16 mouse cellular contexts compared by ENCODE assay signal in genomic region chr11:109475717-109476116, GRCm38 (mm10). TPM values are rescaled to one million over a fixed set of nuclear protein-coding genes. Genes with fewer than 3 reads are reported as not detected.
DNase-seq lines count a peak whose midpoint lies in the region; ATAC-seq lines count a peak whose summit lies in the region.
"Had no signal": no experiment of that assay in that cellular context is flagged by ENCODE, and none has a peak within 500 bp of the region (broad histone marks: within the 10 kb centered on the region; RNA-seq: fewer than 3 reads in every experiment).

No protein-coding gene starts in this region.

- H3K4me3 ChIP-seq in hindbrain, embryonic 11.5 days (ENCODE audit: low read depth, low read length): no peak overlapping the region
- no peak overlapping the region for H3K4me3 ChIP-seq in hindbrain, embryonic 14.5 days (replicated peaks; ENCODE audit: low read length)
- H3K4me3 ChIP-seq in neural tube, embryonic 11.5 days (ENCODE audit: low read depth, low read length): no peak overlapping the region
- no peak overlapping the region for H3K4me3 ChIP-seq in hindbrain, embryonic 12.5 days
- H3K4me3 ChIP-seq in neural tube, embryonic 14.5 days (ENCODE audit: low read depth, low read length): no peak overlapping the region

- no peak for ATAC-seq in hindbrain, embryonic 11.5 days (ENCODE audit: low FRiP score)
- no peak for ATAC-seq in hindbrain, embryonic 14.5 days (ENCODE audit: low FRiP score)
- no peak for ATAC-seq in neural tube, embryonic 11.5 days (ENCODE audit: insufficient read depth, low FRiP score, low TSS enrichment)
- ATAC-seq in hindbrain, embryonic 12.5 days (ENCODE audit: low FRiP score): no peak
- ATAC-seq in neural tube, embryonic 14.5 days (ENCODE audit: low read depth): no peak

- H3K27ac ChIP-seq in hindbrain, embryonic 11.5 days (ENCODE audit: low read depth, low read length): peak overlapping the region; percentile 60
- H3K27ac ChIP-seq in hindbrain, embryonic 14.5 days: no peak overlapping the region
- peak overlapping the region; percentile 58 for H3K27ac ChIP-seq in neural tube, embryonic 11.5 days (ENCODE audit: low read depth, low read length)
- peak overlapping the region; percentile 64 for H3K27ac ChIP-seq in hindbrain, embryonic 12.5 days
- peak overlapping the region; percentile 22; the same call in 1 of the 2 replicates for H3K27ac ChIP-seq in neural tube, embryonic 14.5 days (ENCODE audit: low read depth, low read length)

- no peaks in the 10 kb centered on the region for H3K27me3 ChIP-seq in hindbrain, embryonic 11.5 days (ENCODE audit: control insufficient read depth, insufficient read depth, low read length)
- H3K27me3 ChIP-seq in hindbrain, embryonic 14.5 days (ENCODE audit: control insufficient read depth, insufficient read depth, low read length): peaks cover 3% of the 10 kb centered on the region; the same call in 1 of the 2 replicates
- no peaks in the 10 kb centered on the region for H3K27me3 ChIP-seq in neural tube, embryonic 11.5 days (ENCODE audit: control insufficient read depth, insufficient read depth, low read length)
- H3K27me3 ChIP-seq in hindbrain, embryonic 12.5 days: peaks cover 7% of the 10 kb centered on the region
- no peaks in the 10 kb centered on the region for H3K27me3 ChIP-seq in neural tube, embryonic 14.5 days (ENCODE audit: control insufficient read depth, insufficient read depth, low read length)

- H3K4me1 ChIP-seq in hindbrain, embryonic 11.5 days (replicated peaks; ENCODE audit: control insufficient read depth, insufficient read depth, low read length): peaks cover 4% of the 10 kb centered on the region; the same call in 1 of the 2 replicates
- peaks cover 8% of the 10 kb centered on the region; the same call in 1 of the 2 replicates for H3K4me1 ChIP-seq in hindbrain, embryonic 14.5 days (replicated peaks; ENCODE audit: control insufficient read depth, insufficient read depth, low read length)
- H3K4me1 ChIP-seq in neural tube, embryonic 11.5 days (ENCODE audit: control insufficient read depth, insufficient read depth, low read length): peaks cover 12% of the 10 kb centered on the region; the same call in 1 of the 2 replicates
- H3K4me1 ChIP-seq in hindbrain, embryonic 12.5 days: peaks cover 36% of the 10 kb centered on the region
- 0 out of 2 replicates have a peak, but pooled peaks cover 10% of the 10 kb centered on the region for H3K4me1 ChIP-seq in neural tube, embryonic 14.5 days (ENCODE audit: control insufficient read depth, insufficient read depth, low read length)

- H3K9me3 ChIP-seq in hindbrain, embryonic 11.5 days (ENCODE audit: control insufficient read depth, low read length): no peaks in the 10 kb centered on the region
- H3K9me3 ChIP-seq in hindbrain, embryonic 14.5 days (ENCODE audit: control insufficient read depth, low read length): no peaks in the 10 kb centered on the region
- H3K9me3 ChIP-seq in neural tube, embryonic 11.5 days (ENCODE audit: control insufficient read depth, low read length): no peaks in the 10 kb centered on the region
- no peaks in the 10 kb centered on the region for H3K9me3 ChIP-seq in hindbrain, embryonic 12.5 days (replicated peaks)
- H3K9me3 ChIP-seq in neural tube, embryonic 14.5 days (ENCODE audit: control insufficient read depth, low read length): no peaks in the 10 kb centered on the region
- H3K9me3 ChIP-seq: G1E had no signal

- no peak for DNase-seq in hindbrain, embryonic 11.5 days (ENCODE audit: low spot score)
- DNase-seq in hindbrain, embryonic 14.5 days (ENCODE audit: low spot score): no peak
- no peak for DNase-seq in neural tube, embryonic 11.5 days (ENCODE audit: low spot score)
- no peak for DNase-seq in neural tube, embryonic 10.5 days (ENCODE audit: extremely low spot score, low spot score)
- no peak for DNase-seq in heart, postnatal 4 days
- DNase-seq: adrenal gland, postnatal 25 days; cerebellum, adult 11 months; gastrocnemius, postnatal 25 days; kidney, adult 18-20 months; kidney, postnatal 14 days; right cerebral cortex, postnatal 25 days; thymus, postnatal 36 days had no signal

- no peak overlapping the region for H3K4me2 ChIP-seq in hindbrain, embryonic 11.5 days (replicated peaks; ENCODE audit: low read depth, low read length)
- H3K4me2 ChIP-seq in hindbrain, embryonic 14.5 days (replicated peaks): no peak overlapping the region
- H3K4me2 ChIP-seq in neural tube, embryonic 11.5 days (ENCODE audit: low read depth): no peak overlapping the region
- no peak overlapping the region for H3K4me2 ChIP-seq in hindbrain, embryonic 12.5 days (replicated peaks)
- no peak overlapping the region for H3K4me2 ChIP-seq in neural tube, embryonic 14.5 days (ENCODE audit: low read depth, low read length)

- H3K36me3 ChIP-seq in hindbrain, embryonic 11.5 days (ENCODE audit: control insufficient read depth, insufficient read depth, low read length): no peaks in the 10 kb centered on the region
- no peaks in the 10 kb centered on the region for H3K36me3 ChIP-seq in hindbrain, embryonic 14.5 days (replicated peaks; ENCODE audit: control insufficient read depth, insufficient read depth)
- H3K36me3 ChIP-seq in neural tube, embryonic 11.5 days (ENCODE audit: control insufficient read depth, insufficient read depth, low read length): no peaks in the 10 kb centered on the region
- H3K36me3 ChIP-seq in hindbrain, embryonic 12.5 days: no peaks in the 10 kb centered on the region
- no peaks in the 10 kb centered on the region for H3K36me3 ChIP-seq in neural tube, embryonic 14.5 days (ENCODE audit: control insufficient read depth, insufficient read depth, low read length)

- no peak overlapping the region for H3K9ac ChIP-seq in hindbrain, embryonic 11.5 days (ENCODE audit: low read depth, low read length)
- no peak overlapping the region for H3K9ac ChIP-seq in hindbrain, embryonic 14.5 days
- H3K9ac ChIP-seq in neural tube, embryonic 11.5 days (ENCODE audit: low read length): no peak overlapping the region
- H3K9ac ChIP-seq in hindbrain, embryonic 12.5 days: no peak overlapping the region
- no peak overlapping the region for H3K9ac ChIP-seq in neural tube, embryonic 14.5 days (replicated peaks; ENCODE audit: low read depth, low read length)
- H3K9ac ChIP-seq: liver, embryonic 14.5 days had no signal

- WGBS in hindbrain, embryonic 11.5 days: 63% methylated on average over 4 of the region's 4 CpGs
- WGBS in hindbrain, embryonic 14.5 days: 60% methylated on average over 4 of the region's 4 CpGs
- 75% methylated on average over 4 of the region's 4 CpGs for WGBS in neural tube, embryonic 11.5 days
- WGBS in hindbrain, embryonic 12.5 days: 69% methylated on average over 4 of the region's 4 CpGs
- 67% methylated on average over 4 of the region's 4 CpGs for WGBS in neural tube, embryonic 14.5 days

RNA-seq across cellular contexts. Expression of gene Slc16a6, which starts 2.3 kb away (rescaled TPM):
- 4.6 and 6.0 TPM in 2 replicates for polyA plus RNA-seq in hindbrain, embryonic 11.5 days (2014; fragmentation: Nextera tagmentation; extraction: Ambion mirVana)
- polyA plus RNA-seq in hindbrain, embryonic 14.5 days (2014; fragmentation: Nextera tagmentation; extraction: Ambion mirVana): 4.2 and 7.5 TPM in 2 replicates
- 3.2 and 3.3 TPM in 2 replicates for polyA plus RNA-seq in neural tube, embryonic 11.5 days (2014; fragmentation: Nextera tagmentation; extraction: Ambion mirVana)
- 4.0 and 4.6 TPM in 2 replicates for polyA plus RNA-seq in hindbrain, embryonic 12.5 days (2016; fragmentation: Nextera tagmentation; extraction: Ambion mirVana)
- 3.3 and 4.5 TPM in 2 replicates for polyA plus RNA-seq in neural tube, embryonic 14.5 days (2014; fragmentation: Nextera tagmentation; extraction: Ambion mirVana)
- total RNA-seq in heart, postnatal 4 days (2021): 10 to 100 TPM; 17.9 to 22.6 TPM

RNA-seq across cellular contexts. Expression of gene Arsg, which starts 2.5 kb away (rescaled TPM):
- 3.1 and 4.2 TPM in 2 replicates for polyA plus RNA-seq in hindbrain, embryonic 11.5 days (2014; fragmentation: Nextera tagmentation; extraction: Ambion mirVana)
- polyA plus RNA-seq in hindbrain, embryonic 14.5 days (2014; fragmentation: Nextera tagmentation; extraction: Ambion mirVana): 6.8 and 8.8 TPM in 2 replicates
- polyA plus RNA-seq in neural tube, embryonic 11.5 days (2014; fragmentation: Nextera tagmentation; extraction: Ambion mirVana): 1.9 and 2.3 TPM in 2 replicates
- polyA plus RNA-seq in hindbrain, embryonic 12.5 days (2016; fragmentation: Nextera tagmentation; extraction: Ambion mirVana): 4.7 and 5.9 TPM in 2 replicates
- polyA plus RNA-seq in neural tube, embryonic 14.5 days (2014; fragmentation: Nextera tagmentation; extraction: Ambion mirVana): 2.9 and 3.5 TPM in 2 replicates
- 1 to 10 TPM; 5.2 to 6.1 TPM for total RNA-seq in heart, postnatal 4 days (2021)

RNA-seq across cellular contexts. Expression of gene Amz2, which starts 50.0 kb away (rescaled TPM):
- polyA plus RNA-seq in hindbrain, embryonic 11.5 days (2014; fragmentation: Nextera tagmentation; extraction: Ambion mirVana): 49.9 and 50.4 TPM in 2 replicates
- polyA plus RNA-seq in hindbrain, embryonic 14.5 days (2014; fragmentation: Nextera tagmentation; extraction: Ambion mirVana): 55.6 and 65.8 TPM in 2 replicates
- 45.2 and 46.6 TPM in 2 replicates for polyA plus RNA-seq in neural tube, embryonic 11.5 days (2014; fragmentation: Nextera tagmentation; extraction: Ambion mirVana)
- polyA plus RNA-seq in hindbrain, embryonic 12.5 days (2016; fragmentation: Nextera tagmentation; extraction: Ambion mirVana): 44.1 and 45.7 TPM in 2 replicates
- 59.1 and 59.8 TPM in 2 replicates for polyA plus RNA-seq in neural tube, embryonic 14.5 days (2014; fragmentation: Nextera tagmentation; extraction: Ambion mirVana)
- total RNA-seq in heart, postnatal 4 days (2021): 10 to 100 TPM; 46.9 to 49.4 TPM
